Mouse (Mus musculus) spleen, postnatal 36 days (tissue): ENCODE data around the gene N4bp2l1.

Source experiments
- DNase-seq, 2 experiments: peaks; one replicate each; pipeline ENCODE4 v3.0.0; 2022; ENCODE audit warnings: low spot score in 2 of 2, mixed read lengths in 1 of 2

N4bp2l1 gene

GRCm38 (mm10) chr5:150564426-150564825 is 32.6 kb downstream of the N4bp2l1 start:
- DNase-seq: no peak

DNA sequence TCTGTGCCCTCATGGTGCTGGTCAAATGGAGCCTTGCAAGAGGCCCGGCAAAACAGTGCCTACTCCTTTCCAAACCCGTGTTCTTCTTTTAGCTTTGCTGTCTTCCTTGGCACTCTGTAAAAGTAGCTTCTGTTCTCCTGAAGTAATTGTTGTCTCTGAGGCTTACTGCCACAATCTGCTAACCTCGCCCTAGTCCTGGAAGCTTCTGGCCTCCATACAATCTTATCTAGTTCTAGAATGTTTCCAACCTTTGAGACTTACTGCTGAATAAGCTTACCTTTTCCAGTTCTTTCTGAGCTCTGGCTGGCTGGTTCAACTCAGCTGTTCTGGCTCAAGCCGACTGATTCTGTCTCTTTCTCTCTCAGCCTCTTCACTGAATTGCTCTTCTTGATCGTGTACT is 35.2 kb downstream of the N4bp2l1 start:
- no peak for DNase-seq

DNA sequence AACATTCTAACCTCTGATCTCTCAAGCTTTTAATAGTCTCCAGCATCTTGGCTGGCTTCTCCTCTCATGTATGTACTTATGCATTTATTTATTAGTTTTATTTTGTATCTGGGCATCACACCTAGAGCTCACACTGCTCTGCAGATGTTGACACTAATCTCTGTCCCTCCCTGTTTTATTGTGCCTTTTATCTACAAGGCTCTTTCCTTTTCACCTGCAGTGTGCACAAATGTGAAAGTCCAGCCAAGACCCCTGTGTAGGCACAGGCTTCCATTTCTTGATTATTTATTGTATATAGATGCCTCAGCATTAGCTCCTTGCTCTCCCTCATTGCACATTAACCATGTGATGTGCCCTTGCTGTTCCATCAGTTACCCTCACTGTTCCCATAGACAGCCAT is 35.6 kb downstream of the N4bp2l1 start:
- no peak for DNase-seq

- DNase-seq: no peak
Observed at GRCm38 (mm10) chr5:150560851-150561250, 36.1 kb downstream of the N4bp2l1 start.

- DNase-seq: no peak
Observed at GRCm38 (mm10) chr5:150559519-150560103, 37.4 kb downstream of the N4bp2l1 start.

- no peak for DNase-seq
Observed at GRCm38 (mm10) chr5:150551637-150552036, 45.4 kb downstream of the N4bp2l1 start.

- DNase-seq: no peak
Observed at GRCm38 (mm10) chr5:150543184-150543583, 53.8 kb downstream of the N4bp2l1 start.

- no peak for DNase-seq
Observed at GRCm38 (mm10) chr5:150541302-150541701, 55.7 kb downstream of the N4bp2l1 start.

DNA sequence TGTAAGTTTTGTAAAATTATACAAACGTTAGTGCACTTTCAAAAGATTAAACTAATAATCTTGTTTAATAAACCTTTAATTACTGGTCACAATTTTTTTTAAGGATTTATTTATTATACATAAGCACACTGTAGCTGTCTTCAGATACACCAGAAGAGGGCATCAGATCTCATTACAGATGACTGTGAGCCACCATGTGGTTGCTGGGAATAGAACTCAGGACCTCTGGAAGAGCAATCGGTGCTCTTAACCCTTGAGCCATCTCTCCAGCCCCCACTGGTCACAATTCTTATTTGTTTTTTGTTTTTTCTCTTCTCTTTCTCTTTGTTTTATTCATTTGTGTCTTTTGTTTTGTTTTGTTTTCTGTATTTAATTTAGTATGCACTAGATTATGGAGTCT is 71.7 kb downstream of the N4bp2l1 start:
- no peak for DNase-seq

DNA sequence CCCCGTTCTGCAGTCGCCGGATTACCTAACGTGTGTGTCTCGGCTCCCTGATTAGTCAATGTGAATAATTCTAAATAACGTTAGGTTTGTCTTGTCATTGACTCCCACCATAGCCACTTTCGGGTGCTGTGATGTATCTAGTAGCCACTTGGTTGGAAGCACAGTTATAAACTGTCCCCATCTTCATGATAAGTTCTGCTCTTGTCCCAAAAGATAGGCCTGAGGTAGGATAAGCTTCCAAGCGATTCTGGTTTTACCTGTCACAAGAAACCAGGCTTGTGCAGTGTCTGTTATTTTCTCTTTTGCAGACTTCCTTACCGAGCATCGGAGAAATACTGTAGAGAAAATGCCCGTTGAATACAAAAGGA is 74.1 kb downstream of the N4bp2l1 start:
- DNase-seq: no peak

GRCm38 (mm10) chr5:150521937-150522866 is 74.8 kb downstream of the N4bp2l1 start, which contains the start of gene Brca2:
Brca2 (plus strand) TSS chr5:150522630.
- peak; percentile 84 to 87 for DNase-seq
